Mouse (Mus musculus) MEL-GATA-1-ER (cell line): Measurements from ENCODE around the gene Dnajb8.
A peak's percentile ranks its signal among the peaks of the same experiment; 100 is the strongest.

ENCODE experiments used
- DNase-seq: peaks from one replicate; pipeline ENCODE4 v3.0.0-alpha.2; 2012; ENCODE audit warnings: low read depth; ENCODE audit errors: extremely low read depth

The Dnajb8 gene

GRCm38 (mm10) chr6:88221968-88222367, at the start of gene Dnajb8:
Gene Dnajb8, plus strand, starts transcription at chr6:88222268.
- no peak for DNase-seq

DNA sequence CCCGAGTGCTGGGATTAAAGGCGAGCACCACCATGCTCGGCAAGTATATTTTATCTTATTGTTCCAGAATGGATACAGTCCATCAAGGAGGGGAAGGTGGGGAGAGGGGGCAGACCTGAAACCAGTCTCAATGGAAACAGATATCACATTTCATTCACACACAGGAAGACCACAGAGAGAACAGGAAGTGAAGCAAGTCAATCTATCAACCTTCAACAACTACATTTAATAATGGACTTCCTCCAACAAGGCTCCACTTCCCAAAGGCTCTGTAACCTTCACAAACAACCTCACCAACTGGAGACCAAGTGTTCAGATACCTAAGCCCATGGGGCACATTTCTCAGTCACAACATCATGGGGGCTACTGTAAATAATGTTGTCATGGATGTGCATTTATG, 47.9 kb upstream of the Dnajb8 start:
- no peak for DNase-seq

- DNase-seq, result no peak
Observed at GRCm38 (mm10) chr6:88174676-88175075, 47.4 kb upstream of the Dnajb8 start.

DNA sequence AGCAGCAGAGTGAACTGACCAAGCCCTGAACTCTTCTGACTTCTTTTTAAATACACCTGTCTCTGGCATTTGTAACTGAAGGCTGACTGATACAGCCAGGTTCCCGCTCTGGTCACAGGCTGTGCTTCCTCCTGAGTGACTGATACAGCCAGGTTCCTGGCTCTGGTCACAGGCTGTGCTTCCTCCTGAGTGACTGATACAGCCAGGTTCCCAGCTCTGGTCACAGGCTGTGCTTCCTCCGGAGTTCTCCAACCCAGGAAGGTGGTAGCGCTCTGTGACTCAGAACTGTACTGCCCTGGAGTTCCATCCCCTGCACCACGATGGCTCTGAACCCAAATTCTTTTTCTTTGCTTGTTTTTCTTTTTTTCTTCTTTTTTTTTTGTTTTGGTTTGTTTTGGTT, 37.4 kb upstream of the Dnajb8 start:
- no peak for DNase-seq

- no peak for DNase-seq
Observed at GRCm38 (mm10) chr6:88188148-88188547, 33.9 kb upstream of the Dnajb8 start.

- DNase-seq, result peak; percentile 89
Observed at GRCm38 (mm10) chr6:88189312-88190042, 32.6 kb upstream of the Dnajb8 start.

- no peak for DNase-seq
Observed at GRCm38 (mm10) chr6:88190043-88190309, 32.1 kb upstream of the Dnajb8 start.

DNA sequence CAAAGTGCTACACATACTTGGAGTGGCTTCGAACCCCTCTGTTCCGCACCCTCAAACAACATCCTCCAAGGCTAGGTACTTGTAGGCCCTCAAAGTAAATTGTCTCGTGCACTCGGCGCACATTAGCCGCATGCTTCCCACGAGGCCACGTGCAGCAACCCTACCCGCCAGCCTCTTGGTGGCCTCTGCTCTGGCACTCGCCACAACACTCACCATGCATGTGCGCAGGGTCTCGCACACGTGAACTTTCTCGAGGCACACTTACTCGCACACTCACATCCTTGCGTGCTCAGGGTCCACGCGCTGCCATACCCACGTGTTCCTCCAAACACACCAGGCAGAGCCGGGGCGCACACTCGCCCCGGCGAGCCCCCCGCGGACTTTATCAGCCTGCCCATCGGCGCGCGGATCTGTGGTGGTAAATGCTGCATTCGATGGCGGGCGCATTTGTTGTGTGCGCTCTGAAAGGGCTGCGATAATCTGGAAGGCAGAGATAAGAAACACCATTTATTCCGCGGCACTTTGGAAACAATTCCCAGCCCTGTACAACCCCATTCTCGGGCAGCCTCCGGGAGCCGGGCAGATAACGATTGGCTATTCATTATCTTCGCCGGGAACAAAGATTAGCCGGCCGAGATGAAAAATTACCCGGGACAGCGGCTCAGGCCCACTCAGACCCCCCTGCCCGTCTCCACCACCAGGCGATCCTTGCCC, 31.6 kb upstream of the Dnajb8 start:
- DNase-seq, result no peak

DNA sequence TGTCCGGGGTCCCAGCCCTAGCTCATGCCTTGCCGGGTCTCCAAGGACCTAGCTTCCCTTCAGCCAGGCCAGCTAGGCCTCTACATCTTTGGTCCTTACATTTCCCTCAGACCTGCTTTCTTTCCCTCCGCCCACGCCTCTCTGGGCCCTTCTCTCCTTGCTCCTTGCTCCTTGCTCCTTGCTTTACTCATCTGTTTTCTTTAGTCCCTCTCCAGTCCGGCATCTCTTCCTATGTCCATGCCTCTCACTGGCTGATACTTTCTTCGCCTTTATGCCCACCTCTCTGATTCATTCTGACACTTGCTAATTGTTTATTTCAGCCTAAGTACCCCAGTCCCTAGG, 31.1 kb upstream of the Dnajb8 start:
- DNase-seq, result no peak

DNA sequence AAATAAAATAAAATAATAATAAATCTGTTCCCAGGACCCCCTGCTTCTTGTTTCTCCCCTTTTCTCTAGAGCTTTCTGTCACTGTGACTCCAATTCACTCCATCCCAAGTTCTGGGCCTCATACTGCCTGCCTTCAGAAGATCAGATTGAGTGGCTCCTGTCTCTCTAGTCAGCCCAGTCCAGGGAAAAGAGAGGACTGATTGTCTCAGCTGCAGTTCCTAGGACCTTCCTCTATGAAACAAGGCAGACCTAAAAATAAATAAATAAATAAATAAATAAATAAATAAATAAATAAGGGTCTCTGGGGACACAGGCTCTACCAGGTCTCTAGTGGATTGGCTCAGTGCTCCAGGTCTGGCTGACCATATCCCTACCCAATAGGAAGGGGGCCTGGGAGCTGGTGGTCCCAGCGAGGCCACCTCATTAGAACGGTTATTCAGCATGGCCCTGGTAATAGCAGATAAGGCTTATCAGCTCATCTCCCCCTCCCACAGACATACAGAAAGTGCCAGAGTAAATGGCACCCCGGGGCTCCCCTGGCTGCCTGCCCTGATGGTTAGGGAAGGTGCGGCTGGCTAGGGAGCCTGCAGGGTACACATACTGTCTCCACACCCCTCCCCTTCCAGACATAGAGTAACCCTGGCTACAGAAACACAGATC, 30.5 kb upstream of the Dnajb8 start:
- no peak for DNase-seq

DNA sequence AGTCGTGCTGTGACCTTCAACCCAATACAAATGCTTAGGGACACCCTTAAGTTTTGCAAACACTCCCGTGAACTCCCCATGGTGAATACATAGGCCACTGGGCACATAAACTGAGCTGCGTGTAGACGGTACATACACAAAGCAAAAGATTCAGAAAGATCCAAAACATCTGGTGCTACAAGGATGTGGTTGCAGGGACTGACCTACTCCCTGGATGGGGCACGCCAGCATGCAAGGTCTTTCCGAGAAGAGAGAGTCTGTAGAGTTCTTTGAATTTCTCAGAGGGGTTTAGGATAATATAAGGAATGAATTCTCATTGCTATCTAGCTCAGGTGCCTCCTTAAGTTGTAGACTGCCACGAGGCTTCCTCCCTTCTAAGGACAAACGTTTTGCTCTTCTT, 29.3 kb upstream of the Dnajb8 start:
- DNase-seq, result no peak

GRCm38 (mm10) chr6:88193433-88194052, 28.5 kb upstream of the Dnajb8 start, which contains the start of gene Gata2:
Gene Gata2, plus strand, starts transcription at chr6:88193891.
- no peak for DNase-seq

DNA sequence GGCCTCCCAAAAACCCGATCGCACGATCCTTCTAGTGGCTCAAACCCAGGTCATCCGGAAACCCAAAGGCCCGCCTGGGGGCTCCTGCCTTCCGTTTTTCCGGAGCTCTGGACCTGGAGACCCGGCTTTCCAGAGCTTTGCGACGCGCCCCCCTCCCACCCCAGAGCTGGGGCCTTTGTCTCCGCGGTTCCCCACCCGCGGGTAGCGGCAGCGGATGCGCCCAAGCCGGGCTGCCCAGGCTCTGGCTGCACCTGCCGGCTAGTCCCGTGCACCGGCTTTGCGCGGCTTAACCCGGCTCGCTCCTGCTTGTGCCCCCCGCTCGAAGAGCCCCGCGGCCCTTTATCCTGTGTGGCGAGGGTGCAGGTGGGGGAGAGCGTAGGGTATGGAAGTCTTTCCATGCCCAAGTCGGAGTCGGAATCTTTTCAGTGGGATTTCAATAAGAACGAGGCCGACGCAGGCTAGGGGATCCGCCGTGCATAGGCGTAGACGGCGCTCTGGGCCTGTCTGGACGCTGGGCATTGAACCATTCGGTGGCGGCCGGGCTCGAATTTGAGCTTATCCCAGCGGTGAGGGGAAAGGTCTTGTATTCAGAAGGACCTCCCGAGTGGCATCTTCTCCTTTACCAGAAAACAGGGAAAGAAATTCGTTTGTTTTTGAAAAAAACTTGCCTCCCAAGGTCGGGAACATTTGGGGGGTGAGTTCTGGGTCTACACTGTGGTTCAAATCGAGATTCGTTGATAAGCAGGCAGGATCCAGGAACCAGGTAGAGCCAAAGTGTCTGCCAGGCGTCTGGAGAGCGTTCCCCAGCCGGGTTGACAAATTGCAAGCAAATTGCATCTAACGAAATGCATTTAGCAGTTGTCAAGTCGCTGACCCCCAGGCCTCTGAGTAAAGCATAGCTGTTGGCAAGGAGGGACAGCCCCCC, 27.8 kb upstream of the Dnajb8 start:
- DNase-seq, result no peak

DNA sequence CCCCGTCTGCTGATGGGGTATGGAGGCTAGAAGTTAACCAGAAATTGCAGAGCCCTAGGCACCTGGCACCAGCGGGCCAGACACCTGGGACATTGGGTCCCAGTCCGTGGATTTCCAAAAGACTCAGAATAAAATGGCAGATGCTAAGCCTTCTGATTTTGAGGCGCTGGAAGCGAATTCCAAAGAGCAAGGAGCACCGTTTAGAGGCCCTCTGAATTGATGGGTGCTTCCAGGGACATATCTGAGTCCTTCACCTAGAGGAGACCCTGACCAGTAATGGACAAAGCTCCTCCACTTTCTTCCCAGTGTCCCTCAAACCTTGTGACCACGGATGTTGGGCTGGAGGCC, 27.1 kb upstream of the Dnajb8 start:
- no peak for DNase-seq

DNA sequence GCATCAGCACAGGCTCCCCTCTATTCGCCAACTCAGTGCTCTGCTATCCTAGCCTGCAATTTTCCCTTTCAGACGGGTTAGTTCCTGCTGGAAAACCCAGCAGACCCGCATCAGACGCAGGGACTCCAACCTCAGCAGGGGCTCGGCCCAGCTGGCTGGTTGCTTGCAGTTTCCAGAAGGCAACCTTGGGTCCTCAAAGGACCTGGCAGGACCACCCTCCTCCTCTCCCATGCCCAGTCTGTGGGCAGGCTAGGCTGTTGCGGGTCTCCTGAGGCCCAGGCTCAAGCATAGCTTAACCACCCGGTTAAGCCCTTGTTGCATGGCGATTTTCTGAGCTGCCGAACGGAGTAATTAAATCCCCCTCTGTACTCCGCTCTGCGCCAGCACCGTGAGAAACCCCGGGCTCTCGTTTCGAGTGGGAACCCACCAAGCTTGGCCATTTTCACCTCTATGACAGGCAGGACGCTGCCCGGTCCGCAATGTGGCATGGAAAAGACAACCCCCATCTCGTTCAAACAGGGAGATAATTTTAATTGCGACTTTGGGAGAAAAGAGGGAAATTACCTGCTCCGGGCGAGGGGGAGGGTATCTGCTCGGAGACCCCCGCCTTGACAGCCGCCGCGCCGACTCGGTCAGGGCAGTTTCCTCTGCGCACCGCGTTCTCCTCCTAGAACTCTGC, 25.9 kb upstream of the Dnajb8 start:
- no peak for DNase-seq

GRCm38 (mm10) chr6:88196733-88197312, 25.2 kb upstream of the Dnajb8 start:
- DNase-seq, result no peak

DNA sequence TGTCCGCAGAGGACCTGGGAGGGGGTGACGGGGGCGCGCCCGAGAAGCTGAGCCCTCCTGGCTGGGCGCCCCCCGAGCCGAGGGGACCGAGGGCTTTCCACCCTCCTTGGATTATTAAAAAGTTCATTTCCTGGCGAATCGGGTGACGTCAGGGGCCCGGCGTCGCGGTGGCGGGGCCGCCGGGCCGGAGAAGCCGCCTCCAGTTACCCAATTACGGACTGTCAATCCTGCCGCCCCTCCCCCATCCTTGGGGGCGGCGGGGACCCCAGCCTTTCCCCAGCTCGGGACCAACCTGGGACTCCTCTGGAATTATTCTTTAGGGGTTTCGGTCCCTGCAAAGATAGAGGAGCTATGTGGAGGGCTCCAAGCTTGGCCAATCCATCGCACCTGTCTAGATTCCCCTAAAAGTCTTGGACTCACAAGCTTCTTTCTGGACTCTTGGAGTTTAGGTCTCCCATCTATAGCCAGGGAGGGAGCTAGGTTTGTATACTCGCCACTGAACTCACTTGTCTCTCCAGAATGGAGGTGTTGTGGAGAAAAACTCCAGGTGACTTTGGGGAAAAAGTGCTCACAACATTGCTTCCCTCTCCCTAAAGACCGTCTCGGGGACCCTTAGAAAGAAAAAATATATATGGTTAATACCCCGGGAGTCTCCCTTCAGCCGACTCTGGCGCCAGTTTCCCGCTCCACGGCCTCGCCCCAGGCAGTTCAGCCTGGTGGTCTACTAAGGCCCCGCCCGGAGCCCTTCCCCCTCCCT, 24.6 kb upstream of the Dnajb8 start:
- DNase-seq, result no peak

GRCm38 (mm10) chr6:88198070-88198940, 23.8 kb upstream of the Dnajb8 start:
- DNase-seq, result no peak
